Mouse (Mus musculus) kidney, postnatal 25 days (tissue): Measurements from ENCODE around the gene Spata9.
"Not testable (repeated sequence)": the region's sequence is repeated elsewhere in the genome, so short reads cannot be mapped to it uniquely, and the experiment has no call there.

Experiments
- DNase-seq, 2 experiments: peaks; one replicate each; pipeline ENCODE4 v3.0.0; 2021; ENCODE audit warnings: mixed read lengths in 2 of 2

Spata9 gene

DNA sequence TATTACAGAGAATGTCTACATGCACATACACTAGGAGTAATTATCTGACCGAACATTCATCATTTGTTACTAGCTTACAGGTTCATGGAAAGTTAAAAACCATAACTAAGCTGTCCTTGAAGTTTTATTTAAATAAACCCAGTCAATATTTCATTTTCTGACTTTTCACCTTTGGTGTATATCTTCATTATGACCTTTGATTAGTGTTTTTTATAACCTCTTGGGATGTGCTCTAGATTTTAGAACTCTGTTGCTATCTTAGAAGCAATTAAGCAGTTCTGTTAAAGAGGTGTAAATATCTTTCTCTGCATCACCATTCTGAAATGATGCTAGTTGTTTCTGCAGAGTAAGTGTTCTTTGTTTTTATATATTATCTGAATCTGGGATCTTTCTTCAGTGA, at the start of gene Spata9:
TSS of gene Spata9 (plus strand) at position 301 of the 400 bp plus-strand sequence.
- no peak for DNase-seq

DNA sequence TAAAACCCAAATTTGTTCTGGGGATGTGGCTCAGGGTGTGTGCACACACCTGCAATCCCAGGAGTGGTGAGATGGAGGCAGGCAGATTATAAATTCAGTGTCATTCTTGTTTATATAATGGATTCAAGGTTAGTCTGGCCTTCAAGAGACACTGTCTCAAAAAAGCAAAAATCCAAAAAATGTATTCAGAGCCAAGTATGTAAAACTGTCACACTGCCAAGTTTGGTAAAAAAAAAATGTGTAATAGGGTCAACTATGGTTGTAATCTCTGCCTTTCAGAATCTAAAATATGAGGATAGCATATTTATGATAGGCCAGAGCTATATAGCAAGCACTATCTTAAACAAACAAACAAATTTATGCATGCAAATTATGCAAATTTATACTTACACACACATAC, 39.0 kb upstream of the Spata9 start:
- DNase-seq: no peak

DNA sequence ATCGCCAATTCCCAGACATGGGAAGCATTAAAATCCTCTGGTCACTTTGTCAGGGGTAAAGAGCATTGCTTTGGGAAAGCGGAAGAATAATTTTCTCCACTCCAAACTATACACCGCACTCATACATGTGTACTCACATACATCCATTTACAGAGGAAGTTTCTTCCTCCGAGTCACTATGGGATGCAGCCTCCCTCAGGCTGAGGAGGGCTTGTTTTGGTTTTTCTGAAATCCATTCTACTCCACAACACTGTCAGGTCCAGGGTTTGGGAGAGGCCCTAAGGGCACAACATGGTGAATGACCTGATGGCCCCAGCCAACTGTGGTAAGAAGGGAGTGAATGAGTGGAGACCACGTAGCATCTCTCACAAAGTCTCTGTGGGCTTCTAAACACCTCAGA, 37.9 kb upstream of the Spata9 start:
- DNase-seq: not testable (repeated sequence)

DNA sequence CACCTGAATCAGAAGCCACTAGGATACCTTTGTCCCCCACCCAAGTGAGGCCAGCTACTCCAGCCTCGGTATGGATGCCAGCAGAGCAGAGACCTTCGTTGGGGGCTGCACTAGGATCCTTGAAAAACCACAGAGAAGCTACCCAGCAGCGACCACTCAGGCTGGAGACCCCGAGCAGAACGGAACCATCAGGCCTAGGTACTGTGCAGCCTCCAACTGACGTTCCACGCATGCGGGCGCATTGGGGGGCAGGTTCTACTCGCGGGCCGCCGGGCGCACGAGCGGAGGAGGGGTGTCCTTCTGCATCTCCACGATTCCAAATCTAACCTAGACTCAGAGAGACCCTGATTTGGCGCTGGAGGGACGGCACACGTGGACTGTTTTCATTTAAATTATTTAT, 36.9 kb upstream of the Spata9 start:
- DNase-seq: no peak

DNA sequence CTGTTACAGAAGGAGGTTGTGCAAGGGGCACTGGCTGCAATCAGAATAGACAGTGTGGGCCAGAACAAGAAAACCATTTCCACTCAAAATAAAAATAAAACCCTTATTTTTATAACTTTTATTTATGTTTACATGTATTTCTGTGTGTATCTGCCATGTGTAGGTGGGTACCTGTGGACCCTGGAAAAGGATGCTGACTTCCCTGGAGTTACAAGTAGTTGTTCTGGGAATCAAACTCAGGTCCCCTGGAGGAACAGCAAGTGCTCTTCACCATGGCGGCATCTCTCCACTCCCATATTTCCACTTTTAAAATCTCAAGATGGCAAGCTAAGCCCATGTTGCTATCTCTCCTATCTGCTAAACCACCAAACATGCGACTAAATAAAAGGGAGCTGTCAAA, 36.3 kb upstream of the Spata9 start:
- no peak for DNase-seq

DNA sequence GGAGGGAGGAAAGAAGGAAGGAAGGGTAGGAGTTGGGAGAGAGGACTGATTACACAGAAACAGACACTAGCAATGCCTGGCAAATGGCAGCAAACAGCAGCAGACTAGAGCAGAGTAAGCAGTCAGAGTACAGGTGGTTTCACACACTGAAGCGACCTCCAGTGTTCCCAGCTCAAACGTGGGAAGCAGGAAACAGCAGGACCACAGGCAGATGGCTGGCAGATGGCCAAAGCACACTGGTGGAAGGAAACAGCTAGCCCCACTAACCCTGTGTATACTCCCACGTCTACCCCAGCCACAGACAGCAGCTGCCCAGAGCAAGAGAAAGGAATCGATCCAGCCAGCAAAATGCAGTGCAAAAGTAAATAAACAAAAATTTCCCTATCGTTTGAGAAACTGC, 35.9 kb upstream of the Spata9 start:
- DNase-seq: peak; percentile 60 to 61

DNA sequence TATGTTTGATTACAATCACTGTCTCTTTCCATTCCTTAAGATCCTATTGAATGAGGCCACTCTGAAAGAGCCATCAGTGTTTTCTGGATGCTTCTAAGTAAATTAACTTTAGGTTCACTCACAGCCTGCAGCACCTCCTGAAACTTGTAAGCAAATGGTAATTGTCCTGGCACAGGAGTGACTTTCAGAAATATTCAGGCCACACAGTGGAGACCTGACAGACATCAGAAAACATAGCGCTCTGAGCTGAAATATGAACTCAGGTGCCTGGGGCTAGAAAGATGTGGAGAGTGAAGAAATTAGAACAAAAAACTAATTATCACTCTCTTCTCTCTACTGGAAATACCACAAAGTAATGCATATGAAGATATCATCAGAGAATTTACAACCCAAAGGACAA, 33.7 kb upstream of the Spata9 start:
- no peak for DNase-seq

DNA sequence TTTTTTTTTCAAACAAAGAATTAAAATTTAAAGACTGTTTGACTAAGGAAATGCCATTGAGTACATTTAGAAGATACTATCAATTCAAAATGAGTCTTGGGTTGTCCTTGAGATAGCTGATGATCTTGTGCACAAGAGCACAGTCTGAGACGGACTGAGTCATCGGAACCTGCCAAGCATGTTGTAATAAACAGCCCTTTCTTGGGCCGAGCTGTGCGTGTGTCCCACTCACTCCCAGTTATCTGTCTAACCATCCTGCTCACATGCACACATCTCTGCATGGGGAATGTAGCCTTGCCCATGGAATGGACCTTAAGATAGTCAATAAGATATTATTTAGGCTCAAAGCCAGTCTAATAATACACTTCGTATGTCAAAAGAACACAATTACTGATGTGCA, 28.1 kb upstream of the Spata9 start:
- no peak for DNase-seq

DNA sequence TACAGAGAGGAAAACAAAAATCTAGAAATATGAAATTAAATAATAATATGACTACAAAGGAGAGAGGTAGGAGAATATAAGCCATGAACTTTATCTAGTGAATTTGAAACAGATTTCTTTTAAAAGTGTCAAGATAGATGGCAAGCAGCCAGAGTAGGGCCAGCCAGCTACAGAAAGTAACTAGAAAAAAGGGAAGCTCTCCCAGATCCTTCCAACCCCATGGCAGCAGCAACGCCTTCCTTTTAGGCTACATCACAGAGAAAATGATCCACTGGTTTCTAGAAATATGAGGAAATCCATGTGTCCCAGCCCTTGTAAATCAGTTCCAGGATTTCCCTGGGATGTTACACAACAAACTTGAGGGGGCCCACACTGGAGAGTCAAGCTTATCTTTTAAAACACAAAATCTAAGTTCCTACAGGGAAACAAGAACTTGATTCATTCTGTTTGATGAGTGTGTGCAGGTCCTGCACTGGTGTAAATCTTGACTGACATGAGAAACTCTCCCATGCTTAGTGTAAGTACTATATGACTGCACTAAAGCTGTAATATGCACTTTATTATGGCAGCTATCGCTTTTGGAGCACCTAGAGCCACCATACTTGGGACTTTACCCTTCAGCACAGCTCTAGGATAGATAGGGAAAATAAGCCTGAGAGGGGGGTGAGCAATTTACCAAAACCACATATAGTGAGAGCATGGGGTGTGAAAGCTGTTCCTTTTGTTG, 26.0 kb upstream of the Spata9 start:
- DNase-seq: no peak

DNA sequence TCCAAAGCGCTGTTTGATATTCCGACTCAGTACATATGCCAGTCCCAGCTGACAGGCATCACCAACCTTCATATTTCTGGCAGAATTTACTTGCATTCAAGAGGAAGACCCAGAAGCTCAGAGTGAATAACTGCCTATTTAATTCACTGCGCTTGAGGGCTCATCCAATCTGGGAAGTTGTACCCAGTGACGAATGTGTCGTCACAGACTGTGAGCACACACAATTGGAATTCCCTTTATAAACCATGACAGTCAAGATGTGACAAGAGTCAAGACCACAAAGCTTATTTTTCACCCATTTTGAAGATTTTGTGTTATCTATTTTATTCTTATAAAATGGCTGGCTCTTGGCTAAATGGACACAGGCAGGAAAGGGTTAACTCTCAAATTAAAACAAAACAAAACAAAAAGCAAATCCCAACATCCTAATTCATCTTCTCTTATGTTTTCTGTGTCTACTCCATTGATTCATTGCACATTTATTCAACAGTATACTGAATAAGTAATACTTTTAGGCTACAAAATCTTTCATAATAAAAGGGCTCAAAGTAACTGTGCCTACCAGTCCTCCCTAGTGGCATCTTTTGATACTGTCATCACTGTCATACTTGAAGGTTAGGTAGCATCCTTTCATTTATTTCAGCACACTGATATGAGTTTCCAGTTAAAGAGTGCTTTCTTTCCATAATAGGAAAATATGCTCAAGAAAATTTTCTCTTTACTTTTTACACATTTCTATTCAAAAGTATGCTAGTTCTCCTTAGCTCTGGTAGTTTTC, 25.2 kb upstream of the Spata9 start:
- DNase-seq: no peak

DNA sequence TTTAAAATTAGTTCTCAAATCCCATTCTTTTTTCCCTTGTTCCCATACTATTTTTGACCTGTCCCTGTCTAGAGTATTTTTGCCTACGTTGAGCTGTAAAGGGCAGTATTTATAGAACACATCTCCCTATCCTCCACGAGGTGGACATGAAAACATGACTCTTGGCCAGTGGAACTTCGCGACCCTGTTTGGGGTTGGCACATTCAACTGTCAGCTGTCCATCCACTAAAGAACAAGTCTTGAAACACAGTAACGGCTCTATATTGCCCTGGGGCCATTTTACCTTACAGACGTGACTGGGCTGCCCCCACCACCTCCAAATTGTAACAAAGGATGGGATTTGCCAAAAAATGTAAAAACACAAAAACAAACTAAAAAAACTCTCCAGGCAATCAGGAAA, 24.2 kb upstream of the Spata9 start:
- DNase-seq: no peak

DNA sequence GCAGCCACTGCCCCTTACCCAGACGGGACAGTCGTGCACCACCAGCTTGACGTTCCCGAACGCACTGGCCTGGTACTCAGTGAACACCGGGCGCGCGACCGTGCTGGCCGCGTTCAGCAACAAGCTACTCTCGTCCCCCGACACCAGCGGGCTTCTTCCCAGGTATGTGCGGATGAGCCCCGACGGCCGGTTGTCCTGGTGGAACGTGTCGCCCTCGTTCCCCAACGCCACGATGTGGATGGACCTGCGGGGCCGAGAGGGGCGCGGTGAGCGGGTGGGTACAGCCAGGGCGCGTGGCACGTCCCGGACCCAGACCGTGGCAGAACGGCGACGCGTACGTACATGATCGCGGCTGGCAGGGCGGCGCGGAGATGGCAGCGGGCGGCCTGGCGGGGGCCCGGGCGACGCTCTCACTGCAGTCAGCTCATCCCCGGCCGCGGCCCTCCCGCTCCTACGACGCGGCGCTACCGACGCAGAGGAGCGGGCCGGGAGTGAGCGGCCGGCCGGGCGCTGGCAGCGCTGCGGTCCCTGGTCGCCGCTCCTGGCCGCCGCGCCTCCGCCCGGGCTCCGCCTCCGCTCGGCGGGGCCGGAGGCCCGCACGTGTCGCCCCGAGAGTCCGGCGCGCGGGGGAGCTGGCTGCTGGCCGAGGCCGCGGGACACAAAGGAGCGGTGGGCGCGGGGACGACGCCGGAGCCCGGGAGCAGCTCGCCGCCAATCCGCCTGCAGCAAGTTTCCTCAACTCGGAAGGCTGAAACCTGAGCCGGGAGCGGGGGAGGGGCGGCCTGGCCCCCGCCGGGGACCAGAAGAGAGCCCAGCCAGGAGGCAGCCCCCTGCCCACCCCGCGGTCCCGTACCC, 23.5 kb upstream of the Spata9 start, which contains the start of gene Rhobtb3:
TSS of gene Rhobtb3 (minus strand) at position 737 of the 855 bp plus-strand sequence.
- DNase-seq: peak; percentile 75 to 85

DNA sequence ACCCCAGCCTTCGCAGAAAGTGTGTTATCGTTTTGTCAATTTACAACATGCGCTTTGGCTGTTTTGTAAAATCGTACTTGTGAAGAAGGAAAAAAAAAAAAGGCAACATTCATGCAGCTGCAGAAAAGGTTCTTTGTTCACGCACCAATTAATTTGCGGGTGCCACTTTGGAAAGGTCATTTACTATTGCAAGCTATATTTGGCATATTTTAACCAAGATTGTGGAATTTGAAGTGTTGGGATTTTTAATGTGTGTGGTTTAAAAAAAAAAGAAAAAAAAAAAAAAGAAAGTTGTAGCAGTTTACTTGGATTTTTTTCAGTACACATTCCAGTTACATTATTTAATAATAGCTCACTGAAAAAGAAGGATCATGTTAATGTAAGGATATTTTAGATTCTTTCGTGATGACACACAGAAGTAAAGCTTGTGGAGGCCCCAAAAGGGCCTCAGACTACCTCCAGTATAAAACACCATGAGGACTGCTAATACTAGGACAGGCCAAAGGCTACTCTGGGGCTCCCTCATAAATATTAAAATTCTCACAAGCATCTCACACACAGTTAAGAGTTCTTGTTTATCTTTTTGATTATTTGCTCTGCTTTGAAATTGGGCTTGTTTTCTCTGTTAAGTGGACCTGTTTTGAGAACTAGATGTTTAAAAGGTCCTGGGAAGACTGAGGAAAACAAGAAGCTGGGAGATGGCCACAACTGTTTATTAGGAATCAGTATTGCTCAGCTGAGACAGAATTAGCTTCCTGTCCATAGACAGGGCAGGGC, 22.7 kb upstream of the Spata9 start:
- DNase-seq: no peak

DNA sequence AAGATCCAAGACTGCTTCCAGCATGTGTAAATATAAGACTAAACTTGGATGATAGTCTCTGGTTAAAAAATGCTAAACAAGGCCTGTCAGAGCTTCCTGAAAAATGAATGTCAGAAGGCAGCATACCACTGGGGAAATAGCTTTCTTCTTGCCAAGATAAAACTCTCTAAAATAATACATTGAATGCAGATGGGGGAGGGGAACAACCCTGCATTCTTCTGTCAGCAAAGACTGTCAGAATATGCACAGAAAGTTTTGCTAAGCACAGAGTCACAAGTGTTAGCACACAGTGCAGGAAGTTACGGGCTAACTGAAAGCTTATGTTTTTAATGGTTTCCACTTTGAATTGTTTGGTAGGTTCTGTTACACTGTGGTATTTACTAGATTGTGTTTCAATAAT, 16.7 kb upstream of the Spata9 start:
- no peak for DNase-seq

DNA sequence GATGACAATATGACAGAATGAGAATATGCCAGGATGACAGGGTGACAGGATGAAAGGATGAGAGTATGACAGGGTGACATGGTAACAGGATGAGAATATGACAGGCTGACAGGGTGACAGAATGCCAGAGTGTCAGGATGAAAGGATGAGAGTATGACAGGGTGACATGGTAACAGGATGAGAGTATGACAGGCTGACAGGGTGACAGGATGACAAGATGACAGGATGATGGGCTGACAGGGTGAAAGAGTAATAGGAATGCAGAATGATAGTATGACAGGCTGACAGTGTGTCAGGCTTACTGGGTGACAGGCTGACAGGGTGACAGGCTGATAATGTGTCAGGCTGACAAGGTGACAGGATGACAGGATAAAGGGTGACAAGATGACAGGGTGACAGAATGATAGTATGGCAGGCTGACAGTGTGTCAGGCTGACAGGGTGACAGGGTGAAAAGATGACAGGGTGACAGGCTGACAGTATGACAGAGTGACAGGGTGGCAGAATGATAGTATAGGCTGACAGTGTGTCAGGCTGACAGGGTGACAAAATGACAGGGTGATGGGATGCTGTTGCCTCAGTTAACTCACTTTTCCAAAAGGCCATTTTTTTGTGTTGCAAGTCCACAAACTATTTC, 11.5 kb upstream of the Spata9 start:
- no peak for DNase-seq

DNA sequence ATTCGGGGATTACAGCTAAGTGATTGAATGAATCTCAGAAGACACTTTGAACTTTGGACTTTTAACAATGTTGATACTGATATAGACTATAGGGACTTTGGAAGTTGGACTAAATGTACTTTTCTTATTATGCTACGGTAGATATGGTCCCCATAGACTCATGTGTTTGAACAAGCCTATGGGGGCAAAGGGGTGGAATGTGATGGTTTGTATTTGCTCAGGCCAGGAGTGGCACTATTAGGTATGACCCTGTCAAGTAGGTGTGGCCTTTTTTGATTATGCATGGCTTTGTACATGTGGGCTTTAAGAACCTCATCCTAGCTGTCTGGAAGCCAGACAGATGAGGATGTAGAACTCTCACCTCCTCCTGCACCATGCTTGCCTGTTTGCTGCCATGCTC, 7.5 kb downstream of the Spata9 start:
- no peak for DNase-seq

DNA sequence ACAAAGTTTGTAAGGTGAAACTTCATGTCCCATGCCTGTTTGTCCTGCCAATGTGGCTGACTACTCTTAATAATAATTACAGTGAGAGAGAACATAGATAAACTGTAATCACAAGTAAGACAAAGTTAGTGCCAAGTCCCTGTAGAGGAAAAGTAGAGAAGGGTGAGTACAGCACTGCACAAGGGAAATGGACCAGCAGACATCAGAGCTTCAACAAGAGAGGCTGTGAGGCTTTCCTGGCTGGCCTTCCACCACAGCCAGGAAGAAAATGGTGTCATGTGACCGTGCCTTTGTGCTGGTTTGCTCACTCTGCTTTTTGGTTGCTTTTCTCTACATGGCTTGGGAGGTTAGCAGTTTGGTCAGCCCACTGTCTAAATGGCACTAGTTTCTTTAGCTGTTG, 8.7 kb downstream of the Spata9 start:
- DNase-seq: no peak

DNA sequence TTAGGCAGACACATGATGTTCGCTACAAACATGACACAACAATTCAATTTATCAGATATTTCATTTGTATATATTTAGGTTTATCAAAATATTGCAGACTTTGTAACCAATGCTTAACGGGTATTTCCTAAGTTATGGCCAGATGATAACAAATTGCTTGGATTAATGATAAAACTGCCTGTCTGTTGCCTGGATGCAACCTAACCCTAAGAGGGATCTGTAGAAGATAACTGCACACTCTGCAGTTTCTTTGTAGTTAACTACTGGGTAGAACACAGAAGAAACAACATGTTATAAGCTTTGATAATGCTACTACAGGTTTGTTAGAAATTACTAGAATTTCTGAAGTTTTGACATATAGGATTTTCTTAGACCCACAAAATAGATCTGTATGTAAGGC, 9.3 kb downstream of the Spata9 start:
- DNase-seq: no peak

DNA sequence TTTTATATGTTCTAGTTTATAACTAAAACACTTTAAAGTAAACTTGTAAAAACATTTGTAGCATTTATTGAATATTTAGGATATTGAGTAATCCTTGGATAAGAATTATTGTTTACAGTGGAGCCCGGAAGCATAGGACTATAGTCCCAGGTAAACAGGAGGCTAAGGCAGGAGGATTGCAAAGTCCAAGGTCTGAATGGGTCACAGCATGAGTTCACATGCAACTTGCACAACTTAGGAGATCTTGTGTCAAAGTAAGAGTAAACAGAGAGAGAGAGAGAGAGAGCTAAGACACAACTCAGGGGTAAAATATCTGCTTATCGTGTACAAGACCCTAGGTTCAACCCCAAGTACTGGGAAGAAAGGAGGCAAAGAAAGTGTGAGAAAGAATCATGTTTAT, 9.7 kb downstream of the Spata9 start:
- DNase-seq: no peak

DNA sequence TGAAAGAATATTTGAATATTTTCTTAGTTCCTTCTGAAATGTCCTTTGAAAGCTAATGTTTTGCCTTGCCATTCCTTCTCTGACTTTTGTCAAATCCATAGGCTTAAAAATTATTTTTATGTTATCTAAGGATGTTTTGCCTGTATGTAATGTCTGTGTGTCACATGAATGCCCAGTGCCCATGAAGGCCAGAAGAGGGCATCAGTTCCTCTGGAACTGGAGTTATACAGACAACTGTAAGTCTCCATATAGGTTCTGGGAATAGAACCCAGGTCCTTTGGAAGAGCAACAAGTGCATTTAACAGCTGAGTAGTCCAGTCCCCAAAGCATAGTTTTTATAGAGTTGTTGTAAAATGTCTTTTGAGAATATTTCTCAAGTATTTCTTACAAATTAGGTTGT, 15.0 kb downstream of the Spata9 start:
- DNase-seq: peak in 1 of 2 experiments; percentile 25

DNA sequence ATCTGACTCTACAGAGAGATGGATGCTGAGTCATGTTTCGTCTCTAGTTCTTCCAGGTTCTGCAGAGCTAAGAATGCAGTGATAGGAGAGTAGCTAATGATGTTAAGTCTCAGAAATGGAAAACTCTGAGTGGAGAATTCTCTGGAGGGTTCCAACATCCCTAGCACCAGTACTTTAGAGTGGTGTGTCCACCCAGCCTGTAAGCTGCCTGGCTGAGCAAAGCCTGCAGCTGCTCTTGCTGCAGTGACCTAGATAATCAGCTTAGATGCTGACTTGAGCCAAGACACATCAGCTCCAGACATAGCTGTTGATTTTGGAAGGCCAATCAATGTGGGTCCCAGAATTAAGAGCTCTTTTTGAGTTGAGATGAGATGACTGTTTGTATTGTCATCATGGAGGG, 21.1 kb downstream of the Spata9 start:
- DNase-seq: no peak
